Mouse (Mus musculus): ENCODE results near the gene Epc2. TPM values are rescaled to one million over a fixed set of nuclear protein-coding genes. Genes with fewer than 3 reads are reported as not detected.

Epc2 gene
- polyA plus RNA-seq, 1 experiment: 33.5 TPM

GRCm38 (mm10) chr2:49558361-49558760, 107.1 kb downstream of the Epc2 start:
- no peak overlapping the region for H3K4me3 ChIP-seq (ENCODE audit: insufficient read depth, low read length)
- no peaks in the 10 kb centered on the region for H3K4me1 ChIP-seq (ENCODE audit: control insufficient read depth, insufficient read depth, low read length)
- H3K27ac ChIP-seq (ENCODE audit: insufficient read depth, low read length): no peak overlapping the region
- no peak for TF ChIP-seq POLR2A (IDR thresholded peaks at IDR 0.05; ENCODE audit: low read depth, low read length)
- no peak for TF ChIP-seq CTCF (IDR thresholded peaks at IDR 0.05; ENCODE audit: borderline replicate concordance, insufficient read depth, low read length)

DNA sequence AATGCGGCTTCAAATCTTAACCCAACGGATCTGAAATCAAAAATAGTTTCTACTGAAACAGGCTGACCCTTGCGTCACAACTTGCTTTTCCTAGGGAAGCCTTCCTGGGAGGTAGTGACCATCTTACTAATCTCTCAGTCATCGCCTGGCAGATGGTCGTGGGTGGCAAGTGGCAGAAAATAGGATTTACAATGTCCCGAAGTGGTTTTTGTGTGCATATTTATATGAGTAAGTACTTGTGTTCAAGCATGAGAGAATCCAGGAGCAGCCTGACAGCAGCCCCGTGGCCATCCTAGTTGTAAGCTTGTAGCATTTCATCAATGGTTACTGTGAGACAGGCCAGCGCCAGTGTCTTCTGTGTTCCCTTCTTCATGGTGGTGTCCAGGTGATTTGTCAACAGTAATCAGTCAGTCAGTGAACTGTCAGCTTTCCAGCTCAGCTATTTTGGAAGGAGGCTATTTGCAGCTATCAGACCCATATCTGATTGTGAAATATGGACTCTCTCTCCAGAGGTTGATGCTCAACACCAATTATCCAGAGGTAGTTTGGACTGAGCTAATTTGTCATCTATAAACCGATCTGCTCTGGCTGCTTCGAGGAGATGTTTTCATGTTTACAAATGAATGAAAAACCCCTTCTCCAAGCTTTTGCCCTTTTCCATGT, 111.5 kb downstream of the Epc2 start:
- Histone ChIP-seq H3K4me3 (ENCODE audit: insufficient read depth, low read length) (no peak overlapping the region), H3K27ac (ENCODE audit: insufficient read depth, low read length) (no peak overlapping the region), H3K4me1 (ENCODE audit: control insufficient read depth, insufficient read depth, low read length) (no peaks in the 10 kb centered on the region)
- TF ChIP-seq CTCF (IDR thresholded peaks at IDR 0.05; ENCODE audit: borderline replicate concordance, insufficient read depth, low read length) (no peak), POLR2A (IDR thresholded peaks at IDR 0.05; ENCODE audit: low read depth, low read length) (no peak)

DNA sequence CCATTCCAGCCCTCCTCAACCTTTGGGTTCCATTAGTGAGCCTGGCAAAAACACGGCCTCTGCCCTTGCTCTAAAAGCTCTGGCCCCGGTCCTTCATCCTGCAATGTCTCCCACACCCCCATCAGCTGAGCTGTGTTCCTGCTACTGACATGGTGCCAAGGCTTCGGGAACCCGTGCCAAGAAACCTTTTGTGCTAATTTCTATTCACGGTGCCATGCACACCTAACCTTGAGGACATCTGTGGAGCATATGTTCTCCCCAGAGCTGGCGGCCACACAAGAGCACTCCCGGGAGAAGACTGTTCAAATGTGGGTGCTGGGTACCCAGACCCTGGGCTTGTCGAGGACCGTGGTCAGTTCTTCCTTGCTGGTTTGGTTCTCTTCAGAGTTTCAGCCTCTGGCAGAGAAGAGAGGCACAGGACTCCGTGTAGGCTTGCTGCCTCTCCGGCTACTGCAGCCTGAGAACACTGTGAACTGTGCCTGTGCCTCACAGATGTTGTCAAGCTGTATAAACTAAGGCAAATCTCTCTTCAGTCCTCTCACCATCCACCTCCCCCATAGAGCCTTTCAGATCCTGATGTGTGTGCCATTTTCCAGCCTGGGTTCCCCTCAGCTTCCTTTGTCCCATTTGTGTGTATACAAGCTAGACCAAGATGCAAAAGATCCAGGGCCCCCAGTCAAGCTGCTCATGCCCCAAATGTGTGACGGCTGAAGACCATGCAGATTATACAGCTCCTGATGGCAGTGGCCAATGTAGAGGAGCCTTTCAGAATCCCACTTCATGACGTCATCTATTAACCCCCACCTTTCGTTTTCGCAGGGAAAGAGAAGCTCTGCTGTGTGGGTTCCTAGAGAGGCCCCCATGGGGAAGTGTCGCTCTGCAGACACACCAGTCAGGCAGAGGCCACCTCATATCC, 118.8 kb downstream of the Epc2 start:
- TF ChIP-seq POLR2A (IDR thresholded peaks at IDR 0.05; ENCODE audit: low read depth, low read length) (no peak), CTCF (IDR thresholded peaks at IDR 0.05; ENCODE audit: borderline replicate concordance, insufficient read depth, low read length) (no peak)
- H3K4me3 ChIP-seq (ENCODE audit: insufficient read depth, low read length): no peak overlapping the region
- H3K4me1 ChIP-seq (ENCODE audit: control insufficient read depth, insufficient read depth, low read length): peaks cover 16% of the 10 kb centered on the region
- no peak overlapping the region; the same call in 1 of the 2 replicates for H3K27ac ChIP-seq (ENCODE audit: insufficient read depth, low read length)

- TF ChIP-seq POLR2A (IDR thresholded peaks at IDR 0.05; ENCODE audit: low read depth, low read length) (no peak), CTCF (IDR thresholded peaks at IDR 0.05; ENCODE audit: borderline replicate concordance, insufficient read depth, low read length) (no peak)
- Histone ChIP-seq H3K4me3 (ENCODE audit: insufficient read depth, low read length) (no peak overlapping the region), H3K4me1 (ENCODE audit: control insufficient read depth, insufficient read depth, low read length) (peaks cover 16% of the 10 kb centered on the region), H3K27ac (ENCODE audit: insufficient read depth, low read length) (no peak overlapping the region)
Measured at GRCm38 (mm10) chr2:49570778-49571101, 119.5 kb downstream of the Epc2 start.

DNA sequence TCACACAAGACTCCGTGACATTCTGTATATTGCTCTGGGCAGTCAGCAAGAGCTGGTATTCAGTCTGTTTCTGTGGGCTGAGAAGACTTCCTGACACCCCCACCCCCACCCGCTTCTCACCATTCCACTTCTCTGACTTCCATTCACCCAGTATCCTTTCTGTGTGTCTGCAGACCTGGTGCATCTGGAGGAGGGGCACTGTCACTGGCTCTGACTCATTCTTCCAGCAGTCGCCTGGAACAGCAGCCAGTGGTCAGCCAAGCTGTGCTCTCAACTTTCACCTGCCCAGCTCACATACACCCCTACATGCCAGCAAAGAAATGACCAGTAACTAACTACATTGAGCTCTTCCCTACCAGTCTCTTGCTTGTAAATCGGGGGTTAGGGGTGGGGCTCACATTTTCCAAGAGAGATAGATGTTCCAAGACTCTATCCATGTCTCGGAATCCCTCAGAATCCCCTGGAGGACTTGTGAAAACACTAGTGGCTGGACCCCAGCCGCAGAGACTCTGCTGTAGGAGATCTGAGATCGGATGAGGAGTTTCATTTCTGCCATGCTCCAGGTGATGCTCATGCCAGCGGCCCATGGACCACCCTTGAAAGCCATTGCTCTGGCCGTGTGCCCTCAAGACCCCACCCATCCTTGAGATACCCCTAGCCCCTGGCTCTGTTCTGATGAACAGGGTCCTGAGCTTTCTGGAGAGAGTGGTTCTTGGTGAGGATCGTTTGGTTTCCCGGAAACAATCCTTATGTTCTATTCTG, 120.1 kb downstream of the Epc2 start:
- Histone ChIP-seq H3K27ac (ENCODE audit: insufficient read depth, low read length) (no peak overlapping the region), H3K4me1 (ENCODE audit: control insufficient read depth, insufficient read depth, low read length) (peaks cover 16% of the 10 kb centered on the region), H3K4me3 (ENCODE audit: insufficient read depth, low read length) (no peak overlapping the region)
- TF ChIP-seq CTCF (IDR thresholded peaks at IDR 0.05; ENCODE audit: borderline replicate concordance, insufficient read depth, low read length): no peak
- no peak for TF ChIP-seq POLR2A (IDR thresholded peaks at IDR 0.05; ENCODE audit: low read depth, low read length)

DNA sequence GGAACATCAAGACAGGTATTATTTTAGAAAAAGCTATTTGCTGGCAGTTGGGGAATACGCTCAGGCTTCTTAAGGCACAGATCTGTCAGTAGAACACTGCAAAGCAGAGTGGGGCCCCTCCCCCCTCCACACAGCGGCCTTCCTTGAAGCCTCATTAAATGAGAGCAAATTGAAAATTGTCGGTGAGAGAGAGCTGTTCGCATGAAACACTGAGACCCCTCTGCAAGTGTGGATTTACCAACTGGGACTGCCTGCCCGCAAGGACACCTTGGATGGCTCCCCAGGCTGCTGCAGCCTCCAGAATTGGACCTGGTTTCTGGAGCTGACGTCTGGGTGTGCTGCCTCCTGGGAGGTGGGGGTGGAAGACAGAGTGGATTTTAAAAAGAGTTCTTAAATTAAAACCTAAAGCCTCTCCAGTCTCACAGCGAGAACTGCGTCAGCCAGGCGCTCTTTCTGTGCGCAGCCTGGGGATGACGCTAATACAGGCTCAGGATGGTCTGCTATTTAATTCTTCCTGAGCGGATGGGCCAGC, 120.9 kb downstream of the Epc2 start:
- no peak overlapping the region for H3K27ac ChIP-seq (ENCODE audit: insufficient read depth, low read length)
- no peak for TF ChIP-seq CTCF (IDR thresholded peaks at IDR 0.05; ENCODE audit: borderline replicate concordance, insufficient read depth, low read length)
- peaks cover 16% of the 10 kb centered on the region for H3K4me1 ChIP-seq (ENCODE audit: control insufficient read depth, insufficient read depth, low read length)
- no peak overlapping the region for H3K4me3 ChIP-seq (ENCODE audit: insufficient read depth, low read length)

DNA sequence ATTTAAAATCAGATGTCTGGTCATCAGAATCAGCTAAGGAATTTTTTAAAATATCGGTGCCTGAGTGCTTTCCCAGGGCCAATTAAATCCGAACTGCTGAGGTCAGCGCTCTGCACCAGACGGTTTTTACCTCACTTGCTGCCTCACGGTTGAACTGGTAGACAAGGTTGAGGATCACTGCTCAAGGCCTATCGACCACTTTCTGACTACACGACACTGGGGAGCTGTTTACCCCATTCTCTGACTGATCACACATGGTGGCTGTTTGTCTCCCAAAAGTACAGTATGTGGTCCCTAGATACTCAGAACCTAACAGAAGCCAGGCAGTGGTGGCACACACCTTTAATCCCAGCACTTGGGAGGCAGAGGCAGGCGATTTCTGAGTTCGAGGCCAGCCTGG, 121.4 kb downstream of the Epc2 start:
- Histone ChIP-seq H3K27ac (ENCODE audit: insufficient read depth, low read length) (no peak overlapping the region), H3K4me3 (ENCODE audit: insufficient read depth, low read length) (no peak overlapping the region), H3K4me1 (ENCODE audit: control insufficient read depth, insufficient read depth, low read length) (peaks cover 16% of the 10 kb centered on the region)
- TF ChIP-seq CTCF (IDR thresholded peaks at IDR 0.05; ENCODE audit: borderline replicate concordance, insufficient read depth, low read length) (no peak), POLR2A (IDR thresholded peaks at IDR 0.05; ENCODE audit: low read depth, low read length) (no peak)

DNA sequence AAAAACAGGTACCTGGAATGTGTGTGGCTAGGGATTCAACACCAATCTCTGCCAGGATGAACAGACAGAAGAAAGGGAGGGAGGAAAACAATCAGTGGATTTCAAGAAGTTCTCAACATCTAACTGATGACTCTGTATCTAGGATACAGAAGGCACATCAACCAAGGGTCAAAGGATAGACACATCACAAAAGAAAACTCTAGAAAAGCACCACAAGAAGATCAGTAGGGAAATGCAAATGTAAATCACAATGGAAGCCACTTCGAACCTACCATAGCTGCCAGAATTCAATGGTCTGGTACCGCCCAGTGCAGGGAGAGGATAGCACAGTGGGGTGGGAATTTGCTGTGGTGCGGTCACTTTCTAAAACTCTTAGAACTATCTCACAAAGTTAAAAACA, 122.0 kb downstream of the Epc2 start:
- Histone ChIP-seq H3K4me3 (ENCODE audit: insufficient read depth, low read length) (no peak overlapping the region), H3K27ac (ENCODE audit: insufficient read depth, low read length) (no peak overlapping the region), H3K4me1 (ENCODE audit: control insufficient read depth, insufficient read depth, low read length) (peaks cover 16% of the 10 kb centered on the region)
- TF ChIP-seq POLR2A (IDR thresholded peaks at IDR 0.05; ENCODE audit: low read depth, low read length) (no peak), CTCF (IDR thresholded peaks at IDR 0.05; ENCODE audit: borderline replicate concordance, insufficient read depth, low read length) (no peak)

DNA sequence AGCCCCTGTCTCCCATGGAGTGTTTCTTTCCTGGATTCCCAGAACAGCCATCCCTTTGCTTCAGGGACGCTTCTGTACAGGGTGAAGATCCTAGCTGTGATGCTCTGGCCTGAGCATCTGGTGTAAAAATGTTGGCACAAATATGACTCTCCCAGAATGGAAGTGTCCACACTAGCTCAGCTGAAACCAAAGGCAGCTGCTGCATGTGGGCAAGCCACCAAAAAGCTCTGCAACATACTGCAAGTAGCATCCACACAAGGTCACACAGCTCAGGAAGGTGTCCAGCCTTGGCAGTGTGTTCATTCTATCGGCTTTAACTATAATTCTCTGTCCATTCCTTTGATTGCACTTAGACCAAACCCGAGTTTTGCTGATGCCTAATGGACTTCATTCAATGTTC, 129.3 kb downstream of the Epc2 start:
- TF ChIP-seq CTCF (IDR thresholded peaks at IDR 0.05; ENCODE audit: borderline replicate concordance, insufficient read depth, low read length): no peak
- TF ChIP-seq POLR2A (IDR thresholded peaks at IDR 0.05; ENCODE audit: low read depth, low read length): no peak
- Histone ChIP-seq H3K27ac (ENCODE audit: insufficient read depth, low read length) (no peak overlapping the region), H3K4me3 (ENCODE audit: insufficient read depth, low read length) (no peak overlapping the region), H3K4me1 (ENCODE audit: control insufficient read depth, insufficient read depth, low read length) (no peaks in the 10 kb centered on the region)

Data from embryonic fibroblast, embryonic 13.5 days (primary cell).